15 mouse cellular contexts compared by ENCODE assay signal in the genomic region with DNA sequence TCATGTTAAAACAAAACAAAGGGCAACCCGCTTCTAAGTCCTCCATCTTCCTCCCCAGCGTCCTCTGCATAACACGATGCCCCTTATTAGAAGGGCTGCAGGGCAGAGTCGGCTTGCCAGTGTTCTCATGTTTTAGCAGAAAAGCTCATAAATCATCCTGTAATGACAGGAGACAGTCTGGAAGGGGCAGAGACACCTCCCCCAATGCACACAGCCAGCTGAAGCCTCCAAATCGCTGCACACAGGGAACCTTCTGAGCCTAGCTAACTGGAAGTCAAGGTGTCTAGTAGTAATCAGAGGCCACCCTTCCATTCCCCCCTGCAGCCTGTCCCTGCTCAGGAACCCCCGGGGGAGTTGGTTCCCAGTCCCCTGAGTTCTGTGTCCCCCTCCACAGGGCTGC.
DNase-seq lines count a peak whose midpoint lies in the region; ATAC-seq and TF ChIP-seq lines count a peak whose summit lies in the region.
"Had no signal": no experiment of that assay in that cellular context is flagged by ENCODE, and none has a peak within 500 bp of the region (broad histone marks: within the 10 kb centered on the region; RNA-seq: fewer than 3 reads in every experiment).

No protein-coding gene starts in this region.

- TF ChIP-seq CTCF in intestine, postnatal 0 days (IDR thresholded peaks at IDR 0.05; ENCODE audit: low read depth) = no peak

- H3K4me2 ChIP-seq in intestine, embryonic 15.5 days (replicated peaks) = no peak overlapping the region
- no peak overlapping the region for H3K4me2 ChIP-seq in intestine, postnatal 0 days (replicated peaks; ENCODE audit: low read depth)
- no peak overlapping the region for H3K4me2 ChIP-seq in embryonic facial prominence, embryonic 12.5 days (replicated peaks)
- H3K4me2 ChIP-seq in hindbrain, embryonic 14.5 days (replicated peaks) = peak overlapping the region; percentile 18
- H3K4me2 ChIP-seq in midbrain, embryonic 15.5 days = no peak overlapping the region
- no peak overlapping the region for H3K4me2 ChIP-seq in liver, embryonic 12.5 days
- H3K4me2 ChIP-seq: limb, embryonic 13.5 days; lung, embryonic 15.5 days had no signal

- no peak overlapping the region for H3K4me3 ChIP-seq in intestine, embryonic 15.5 days (replicated peaks)
- H3K4me3 ChIP-seq in intestine, postnatal 0 days (ENCODE audit: low read depth, low read length) = no peak overlapping the region
- H3K4me3 ChIP-seq in embryonic facial prominence, embryonic 12.5 days = no peak overlapping the region
- H3K4me3 ChIP-seq in hindbrain, embryonic 14.5 days (replicated peaks; ENCODE audit: low read length) = no peak overlapping the region
- no peak overlapping the region for H3K4me3 ChIP-seq in midbrain, embryonic 15.5 days
- no peak overlapping the region for H3K4me3 ChIP-seq in liver, embryonic 12.5 days
- H3K4me3 ChIP-seq: limb, embryonic 13.5 days; lung, embryonic 15.5 days had no signal

- peaks cover 7% of the 10 kb centered on the region; the same call in 1 of the 2 replicates for H3K4me1 ChIP-seq in intestine, embryonic 15.5 days (replicated peaks)
- H3K4me1 ChIP-seq in intestine, postnatal 0 days (replicated peaks; ENCODE audit: control insufficient read depth, insufficient read depth, low read length) = no peaks in the 10 kb centered on the region
- H3K4me1 ChIP-seq in embryonic facial prominence, embryonic 12.5 days = peaks cover 7% of the 10 kb centered on the region
- H3K4me1 ChIP-seq in hindbrain, embryonic 14.5 days (replicated peaks; ENCODE audit: control insufficient read depth, insufficient read depth, low read length) = peaks cover 58% of the 10 kb centered on the region
- H3K4me1 ChIP-seq in midbrain, embryonic 15.5 days = peaks cover 53% of the 10 kb centered on the region
- H3K4me1 ChIP-seq in liver, embryonic 12.5 days = peaks cover 30% of the 10 kb centered on the region
- H3K4me1 ChIP-seq: lung, embryonic 15.5 days had no signal

- no peaks in the 10 kb centered on the region for H3K27me3 ChIP-seq in intestine, embryonic 15.5 days (replicated peaks)
- no peaks in the 10 kb centered on the region for H3K27me3 ChIP-seq in intestine, postnatal 0 days (replicated peaks; ENCODE audit: control insufficient read depth, insufficient read depth, low read length)
- H3K27me3 ChIP-seq in embryonic facial prominence, embryonic 12.5 days = no peaks in the 10 kb centered on the region
- no peaks in the 10 kb centered on the region for H3K27me3 ChIP-seq in hindbrain, embryonic 14.5 days (ENCODE audit: control insufficient read depth, insufficient read depth, low read length)
- H3K27me3 ChIP-seq in midbrain, embryonic 15.5 days (replicated peaks) = no peaks in the 10 kb centered on the region
- H3K27me3 ChIP-seq in liver, embryonic 12.5 days (replicated peaks) = no peaks in the 10 kb centered on the region
- H3K27me3 ChIP-seq: limb, embryonic 13.5 days; lung, embryonic 15.5 days had no signal

- WGBS in intestine, embryonic 15.5 days = 31% methylated on average over 6 of the region's 6 CpGs
- 34% methylated on average over 6 of the region's 6 CpGs for WGBS in intestine, postnatal 0 days
- 49% methylated on average over 6 of the region's 6 CpGs for WGBS in embryonic facial prominence, embryonic 12.5 days
- WGBS in hindbrain, embryonic 14.5 days = 13% methylated on average over 6 of the region's 6 CpGs
- WGBS in midbrain, embryonic 15.5 days = 30% methylated on average over 6 of the region's 6 CpGs
- WGBS in liver, embryonic 12.5 days (ENCODE audit: insufficient replicate concordance) = 57% methylated on average over 6 of the region's 6 CpGs

- no peak overlapping the region for H3K9ac ChIP-seq in intestine, embryonic 15.5 days
- no peak overlapping the region for H3K9ac ChIP-seq in intestine, postnatal 0 days (ENCODE audit: low read depth, low read length)
- no peak overlapping the region for H3K9ac ChIP-seq in embryonic facial prominence, embryonic 12.5 days
- H3K9ac ChIP-seq in hindbrain, embryonic 14.5 days = peak overlapping the region; percentile 22
- H3K9ac ChIP-seq in midbrain, embryonic 15.5 days = no peak overlapping the region
- H3K9ac ChIP-seq in liver, embryonic 12.5 days = no peak overlapping the region
- H3K9ac ChIP-seq: limb, embryonic 13.5 days; lung, embryonic 15.5 days had no signal

- no peak for DNase-seq in hindbrain, embryonic 14.5 days (ENCODE audit: low spot score)
- DNase-seq in spleen, adult 12 weeks (ENCODE audit: low spot score) = no peak
- no peak for DNase-seq in adrenal gland, adult (ENCODE audit: inconsistent age in 2 of 2, low spot score in 1 of 2)
- DNase-seq: cerebellum, postnatal 36 days; gastrocnemius, postnatal 25 days; kidney, adult 11 months; thymus, adult 2 months had no signal

- H3K36me3 ChIP-seq in intestine, embryonic 15.5 days = no peaks in the 10 kb centered on the region
- H3K36me3 ChIP-seq in intestine, postnatal 0 days (ENCODE audit: control insufficient read depth, insufficient read depth) = no peaks in the 10 kb centered on the region
- H3K36me3 ChIP-seq in embryonic facial prominence, embryonic 12.5 days = no peaks in the 10 kb centered on the region
- H3K36me3 ChIP-seq in hindbrain, embryonic 14.5 days (replicated peaks; ENCODE audit: control insufficient read depth, insufficient read depth) = peaks cover 4% of the 10 kb centered on the region; the same call in 1 of the 2 replicates
- H3K36me3 ChIP-seq in midbrain, embryonic 15.5 days (replicated peaks) = no peaks in the 10 kb centered on the region
- no peaks in the 10 kb centered on the region for H3K36me3 ChIP-seq in liver, embryonic 12.5 days
- H3K36me3 ChIP-seq: limb, embryonic 13.5 days; lung, embryonic 15.5 days had no signal

- ATAC-seq in intestine, embryonic 15.5 days = 0 out of 2 replicates have a peak, but pooled peaks have one; percentile 20
- ATAC-seq in intestine, postnatal 0 days = no peak
- ATAC-seq in embryonic facial prominence, embryonic 12.5 days (ENCODE audit: insufficient number of reproducible peaks, insufficient read depth, low FRiP score, low TSS enrichment) = no peak
- peak; percentile 28; the same call in 1 of the 2 replicates for ATAC-seq in hindbrain, embryonic 14.5 days (ENCODE audit: low FRiP score)
- ATAC-seq in midbrain, embryonic 15.5 days (replicated peaks) = peak; percentile 21
- no peak for ATAC-seq in liver, embryonic 12.5 days
- ATAC-seq: activated CD4-positive, CD25-positive, alpha-beta regulatory T cell, adult 4 months had no signal

- H3K27ac ChIP-seq in intestine, embryonic 15.5 days = no peak overlapping the region
- no peak overlapping the region for H3K27ac ChIP-seq in intestine, postnatal 0 days (ENCODE audit: low read depth, low read length)
- H3K27ac ChIP-seq in embryonic facial prominence, embryonic 12.5 days = peak overlapping the region; percentile 9; the same call in 1 of the 2 replicates
- peak overlapping the region; percentile 81 for H3K27ac ChIP-seq in hindbrain, embryonic 14.5 days
- peak overlapping the region; percentile 71 for H3K27ac ChIP-seq in midbrain, embryonic 15.5 days
- no peak overlapping the region for H3K27ac ChIP-seq in liver, embryonic 12.5 days
- H3K27ac ChIP-seq: limb, embryonic 13.5 days; lung, embryonic 15.5 days had no signal

- no peaks in the 10 kb centered on the region for H3K9me3 ChIP-seq in intestine, embryonic 15.5 days
- no peaks in the 10 kb centered on the region for H3K9me3 ChIP-seq in intestine, postnatal 0 days (ENCODE audit: control insufficient read depth)
- H3K9me3 ChIP-seq in embryonic facial prominence, embryonic 12.5 days = no peaks in the 10 kb centered on the region
- no peaks in the 10 kb centered on the region for H3K9me3 ChIP-seq in hindbrain, embryonic 14.5 days (ENCODE audit: control insufficient read depth, low read length)
- no peaks in the 10 kb centered on the region for H3K9me3 ChIP-seq in midbrain, embryonic 15.5 days
- H3K9me3 ChIP-seq in liver, embryonic 12.5 days (replicated peaks) = no peaks in the 10 kb centered on the region
- H3K9me3 ChIP-seq: limb, embryonic 13.5 days; lung, embryonic 15.5 days had no signal

Comparison
In these comparisons a context has a peak if more than half of its experiments do, and no peak if none do; other contexts are left out.
1. ATAC-seq: peak in intestine, embryonic 15.5 days (single experiment), hindbrain, embryonic 14.5 days (single experiment) and midbrain, embryonic 15.5 days (single experiment); none in intestine, postnatal 0 days (single experiment), embryonic facial prominence, embryonic 12.5 days (single experiment) and liver, embryonic 12.5 days (single experiment).
2. H3K27ac ChIP-seq: peak in embryonic facial prominence, embryonic 12.5 days (single experiment), hindbrain, embryonic 14.5 days (single experiment) and midbrain, embryonic 15.5 days (single experiment); none in intestine, embryonic 15.5 days (single experiment), intestine, postnatal 0 days (single experiment) and liver, embryonic 12.5 days (single experiment).